Mouse (Mus musculus): Measurements from ENCODE around the gene Zcchc7.

Gene Zcchc7

GRCm38 (mm10) chr4:44965175-44965574 lies 209.5 kb downstream of the Zcchc7 start:
- no peak for DNase-seq (ENCODE audit: low spot score)

GRCm38 (mm10) chr4:44965736-44966135 lies 210.1 kb downstream of the Zcchc7 start:
- no peak for DNase-seq (ENCODE audit: low spot score)

- no peak for DNase-seq (ENCODE audit: low spot score)
These were observed 211.7 kb downstream of the Zcchc7 start for GRCm38 (mm10) chr4:44967402-44967801.

- DNase-seq (ENCODE audit: low spot score), result no peak
These were observed 214.4 kb downstream of the Zcchc7 start for GRCm38 (mm10) chr4:44970056-44970455.

GRCm38 (mm10) chr4:44970612-44971110 lies 215.0 kb downstream of the Zcchc7 start:
- DNase-seq (ENCODE audit: low spot score), result peak; percentile 28

- peak; percentile 90 for DNase-seq (ENCODE audit: low spot score)
These were observed 217.8 kb downstream of the Zcchc7 start for GRCm38 (mm10) chr4:44973450-44973849.

GRCm38 (mm10) chr4:44973871-44974270 lies 218.2 kb downstream of the Zcchc7 start:
- DNase-seq (ENCODE audit: low spot score), result no peak

- DNase-seq (ENCODE audit: low spot score), result no peak
These were observed 218.7 kb downstream of the Zcchc7 start for GRCm38 (mm10) chr4:44974331-44974730.

- no peak for DNase-seq (ENCODE audit: low spot score)
These were observed 220.4 kb downstream of the Zcchc7 start for GRCm38 (mm10) chr4:44976026-44976615.

- no peak for DNase-seq (ENCODE audit: low spot score)
These were observed 221.4 kb downstream of the Zcchc7 start for GRCm38 (mm10) chr4:44976921-44977710.

- no peak for DNase-seq (ENCODE audit: low spot score)
These were observed 222.5 kb downstream of the Zcchc7 start for GRCm38 (mm10) chr4:44978175-44978574.

- DNase-seq (ENCODE audit: low spot score), result no peak
These were observed 224.2 kb downstream of the Zcchc7 start for GRCm38 (mm10) chr4:44979794-44980338.

- DNase-seq (ENCODE audit: low spot score), result peak; percentile 76
These were observed 225.8 kb downstream of the Zcchc7 start, which contains the start of gene Grhpr for GRCm38 (mm10) chr4:44981280-44981973. Grhpr (plus strand) TSS chr4:44981395.

Data from T-cell, adult 2 months (primary cell).